Mouse (Mus musculus) kidney, adult 18-20 months (tissue): ENCODE results near the gene Ddx46.

Source experiments
- DNase-seq: peaks from one replicate; pipeline ENCODE4 v3.0.0; 2021

Ddx46 gene

GRCm38 (mm10) chr13:55727120-55727838, 92.5 kb downstream of the Ddx46 start, which contains the start of gene Pcbd2:
Gene Pcbd2 (plus strand): TSS chr13:55727368.
- peak; percentile 88 for DNase-seq

GRCm38 (mm10) chr13:55727839-55728238, 93.0 kb downstream of the Ddx46 start:
- peak; percentile 72 for DNase-seq

GRCm38 (mm10) chr13:55730716-55731115, 95.9 kb downstream of the Ddx46 start:
- DNase-seq: no peak
